Mouse (Mus musculus) ES-Bruce4 (cell line): ENCODE measurements around the gene Tmppe.

Experiments
- CTCF ChIP-seq: IDR thresholded peaks from one replicate; pipeline ENCODE4 v1.8.1; 2011; ENCODE audit warnings: low read depth, low read length
- EP300 ChIP-seq: IDR thresholded peaks from 2 replicates; pipeline ENCODE4 v1.6.1; 2011; ENCODE audit warnings: low read depth, low read length; ENCODE audit not compliant: insufficient read depth
- POLR2A ChIP-seq: IDR thresholded peaks from one replicate; pipeline ENCODE4 v1.8.1; 2011; ENCODE audit warnings: low read length; ENCODE audit not compliant: insufficient read depth

GRCm38 (mm10) chr9:114384691-114385090, 16.2 kb upstream of the Tmppe start:
- TF ChIP-seq POLR2A: no peak
- no peak for TF ChIP-seq EP300
- TF ChIP-seq CTCF: peak; percentile 61
